Mouse (Mus musculus): Measurements from ENCODE around the gene Plekha1. TPM values are rescaled to one million over a fixed set of nuclear protein-coding genes. Genes with fewer than 3 reads are reported as not detected.

Plekha1 gene
- polyA plus RNA-seq, 1 experiment from 2014 or later = 69.9 TPM

- no peak for ATAC-seq (ENCODE audit: low read depth)
Observed at GRCm38 (mm10) chr7:130922981-130923731, 57.6 kb downstream of the Plekha1 start.

GRCm38 (mm10) chr7:130930401-130930800 lies 64.8 kb downstream of the Plekha1 start:
- H3K27me3 ChIP-seq (ENCODE audit: control insufficient read depth, insufficient read depth, low read length) = peaks cover 16% of the 10 kb centered on the region

More at GRCm38 (mm10) chr7:130922981-130923731, 57.6 kb downstream of the Plekha1 start:
- Histone ChIP-seq H3K27me3 (ENCODE audit: control insufficient read depth, insufficient read depth, low read length) (no peaks in the 10 kb centered on the region), H3K9ac (replicated peaks; ENCODE audit: low read depth, low read length) (no peak overlapping the region), H3K27ac (ENCODE audit: low read depth, low read length) (no peak overlapping the region), H3K4me3 (ENCODE audit: low read depth, low read length) (no peak overlapping the region), H3K36me3 (ENCODE audit: control insufficient read depth, insufficient read depth, low read length) (no peaks in the 10 kb centered on the region), H3K9me3 (ENCODE audit: control insufficient read depth, low read length) (no peaks in the 10 kb centered on the region), H3K4me1 (ENCODE audit: control insufficient read depth, insufficient read depth, low read length) (no peaks in the 10 kb centered on the region), H3K4me2 (ENCODE audit: low read depth, low read length) (no peak overlapping the region)
- WGBS = 55% methylated on average over 13 of the region's 13 CpGs

GRCm38 (mm10) chr7:130932921-130933320 lies 67.4 kb downstream of the Plekha1 start:
- H3K27me3 ChIP-seq (ENCODE audit: control insufficient read depth, insufficient read depth, low read length) = peaks cover 38% of the 10 kb centered on the region
- ATAC-seq (ENCODE audit: low read depth) = no peak

More at GRCm38 (mm10) chr7:130930401-130930800, 64.8 kb downstream of the Plekha1 start:
- no peak for ATAC-seq (ENCODE audit: low read depth)
- no peak overlapping the region for H3K27ac ChIP-seq (ENCODE audit: low read depth, low read length)
- H3K4me2 ChIP-seq (ENCODE audit: low read depth, low read length) = no peak overlapping the region
- 72% methylated on average over 3 of the region's 3 CpGs for WGBS
- no peak overlapping the region for H3K9ac ChIP-seq (replicated peaks; ENCODE audit: low read depth, low read length)
- no peak overlapping the region for H3K4me3 ChIP-seq (ENCODE audit: low read depth, low read length)
- H3K9me3 ChIP-seq (ENCODE audit: control insufficient read depth, low read length) = no peaks in the 10 kb centered on the region
- no peaks in the 10 kb centered on the region for H3K36me3 ChIP-seq (ENCODE audit: control insufficient read depth, insufficient read depth, low read length)
- no peaks in the 10 kb centered on the region; the same call in 1 of the 2 replicates for H3K4me1 ChIP-seq (ENCODE audit: control insufficient read depth, insufficient read depth, low read length)

GRCm38 (mm10) chr7:130934654-130935053 lies 69.1 kb downstream of the Plekha1 start:
- Histone ChIP-seq H3K9ac (replicated peaks; ENCODE audit: low read depth, low read length) (no peak overlapping the region), H3K4me2 (ENCODE audit: low read depth, low read length) (no peak overlapping the region), H3K27me3 (ENCODE audit: control insufficient read depth, insufficient read depth, low read length) (peaks cover 49% of the 10 kb centered on the region), H3K4me1 (ENCODE audit: control insufficient read depth, insufficient read depth, low read length) (peaks cover 15% of the 10 kb centered on the region), H3K27ac (ENCODE audit: low read depth, low read length) (no peak overlapping the region), H3K4me3 (ENCODE audit: low read depth, low read length) (no peak overlapping the region), H3K9me3 (ENCODE audit: control insufficient read depth, low read length) (no peaks in the 10 kb centered on the region), H3K36me3 (ENCODE audit: control insufficient read depth, insufficient read depth, low read length) (no peaks in the 10 kb centered on the region)
- no peak for ATAC-seq (ENCODE audit: low read depth)
- WGBS = 82% methylated on average over 4 of the region's 4 CpGs

More at GRCm38 (mm10) chr7:130932921-130933320, 67.4 kb downstream of the Plekha1 start:
- H3K9me3 ChIP-seq (ENCODE audit: control insufficient read depth, low read length) = no peaks in the 10 kb centered on the region
- no peak overlapping the region for H3K4me2 ChIP-seq (ENCODE audit: low read depth, low read length)
- no peak overlapping the region for H3K27ac ChIP-seq (ENCODE audit: low read depth, low read length)
- peaks cover 15% of the 10 kb centered on the region for H3K4me1 ChIP-seq (ENCODE audit: control insufficient read depth, insufficient read depth, low read length)
- H3K4me3 ChIP-seq (ENCODE audit: low read depth, low read length) = no peak overlapping the region
- 83% methylated on average over 9 of the region's 9 CpGs for WGBS
- H3K9ac ChIP-seq (replicated peaks; ENCODE audit: low read depth, low read length) = no peak overlapping the region
- no peaks in the 10 kb centered on the region for H3K36me3 ChIP-seq (ENCODE audit: control insufficient read depth, insufficient read depth, low read length)

- H3K27ac ChIP-seq (ENCODE audit: low read depth, low read length) = no peak overlapping the region
- H3K9me3 ChIP-seq (ENCODE audit: control insufficient read depth, low read length) = no peaks in the 10 kb centered on the region
- peak overlapping the region; percentile 42 for H3K4me3 ChIP-seq (ENCODE audit: low read depth, low read length)
- no peak overlapping the region for H3K9ac ChIP-seq (replicated peaks; ENCODE audit: low read depth, low read length)
- no peaks in the 10 kb centered on the region for H3K36me3 ChIP-seq (ENCODE audit: control insufficient read depth, insufficient read depth, low read length)
- peak overlapping the region; percentile 61 for H3K4me2 ChIP-seq (ENCODE audit: low read depth, low read length)
- ATAC-seq (ENCODE audit: low read depth) = no peak
- peaks cover 15% of the 10 kb centered on the region for H3K4me1 ChIP-seq (ENCODE audit: control insufficient read depth, insufficient read depth, low read length)
- H3K27me3 ChIP-seq (ENCODE audit: control insufficient read depth, insufficient read depth, low read length) = peaks cover 49% of the 10 kb centered on the region
- WGBS = 10% methylated on average over 16 of the region's 16 CpGs
Observed at GRCm38 (mm10) chr7:130935421-130935792, 69.9 kb downstream of the Plekha1 start.

- peak; percentile 65; the same call in 1 of the 2 replicates for ATAC-seq (ENCODE audit: low read depth)
Observed at GRCm38 (mm10) chr7:130935793-130936471, 70.4 kb downstream of the Plekha1 start, which contains the start of gene Htra1. Htra1 (plus strand) TSS chr7:130936111.

GRCm38 (mm10) chr7:130936472-130936951 lies 71.0 kb downstream of the Plekha1 start:
- Histone ChIP-seq H3K9me3 (ENCODE audit: control insufficient read depth, low read length) (no peaks in the 10 kb centered on the region), H3K4me3 (ENCODE audit: low read depth, low read length) (peak overlapping the region; percentile 42), H3K27ac (ENCODE audit: low read depth, low read length) (no peak overlapping the region), H3K4me2 (ENCODE audit: low read depth, low read length) (peak overlapping the region; percentile 61), H3K27me3 (ENCODE audit: control insufficient read depth, insufficient read depth, low read length) (peaks cover 49% of the 10 kb centered on the region), H3K36me3 (ENCODE audit: control insufficient read depth, insufficient read depth, low read length) (no peaks in the 10 kb centered on the region), H3K9ac (replicated peaks; ENCODE audit: low read depth, low read length) (peak overlapping the region; percentile 25; the same call in 1 of the 2 replicates), H3K4me1 (ENCODE audit: control insufficient read depth, insufficient read depth, low read length) (peaks cover 15% of the 10 kb centered on the region)
- 0 out of 2 replicates have a peak, but pooled peaks have one; percentile 28 for ATAC-seq (ENCODE audit: low read depth)
- WGBS = under 1% methylated on average over 49 of the region's 49 CpGs

More at GRCm38 (mm10) chr7:130935793-130936471, 70.4 kb downstream of the Plekha1 start, which contains the start of gene Htra1:
- no peaks in the 10 kb centered on the region for H3K9me3 ChIP-seq (ENCODE audit: control insufficient read depth, low read length)
- under 1% methylated on average over 70 of the region's 70 CpGs for WGBS
- no peak within 1 kb of the TSS for H3K27ac ChIP-seq (ENCODE audit: low read depth, low read length)
- H3K4me1 ChIP-seq (ENCODE audit: control insufficient read depth, insufficient read depth, low read length) = peaks cover 15% of the 10 kb centered on the region
- H3K4me3 ChIP-seq (ENCODE audit: low read depth, low read length) = peak within 1 kb of the TSS; percentile 42
- H3K36me3 ChIP-seq (ENCODE audit: control insufficient read depth, insufficient read depth, low read length) = no peaks in the 10 kb centered on the region
- peak within 1 kb of the TSS; percentile 61 for H3K4me2 ChIP-seq (ENCODE audit: low read depth, low read length)
- H3K27me3 ChIP-seq (ENCODE audit: control insufficient read depth, insufficient read depth, low read length) = peaks cover 49% of the 10 kb centered on the region
- peak within 1 kb of the TSS; percentile 25; the same call in 1 of the 2 replicates for H3K9ac ChIP-seq (replicated peaks; ENCODE audit: low read depth, low read length)

- Histone ChIP-seq H3K27ac (ENCODE audit: low read depth, low read length) (no peak overlapping the region), H3K9ac (replicated peaks; ENCODE audit: low read depth, low read length) (no peak overlapping the region), H3K4me3 (ENCODE audit: low read depth, low read length) (no peak overlapping the region), H3K4me1 (ENCODE audit: control insufficient read depth, insufficient read depth, low read length) (peaks cover 15% of the 10 kb centered on the region), H3K4me2 (ENCODE audit: low read depth, low read length) (no peak overlapping the region), H3K9me3 (ENCODE audit: control insufficient read depth, low read length) (no peaks in the 10 kb centered on the region), H3K27me3 (ENCODE audit: control insufficient read depth, insufficient read depth, low read length) (peaks cover 49% of the 10 kb centered on the region), H3K36me3 (ENCODE audit: control insufficient read depth, insufficient read depth, low read length) (no peaks in the 10 kb centered on the region)
- WGBS = 30% methylated on average over 12 of the region's 12 CpGs
- ATAC-seq (ENCODE audit: low read depth) = no peak
Observed at GRCm38 (mm10) chr7:130937266-130937841, 71.8 kb downstream of the Plekha1 start.

All from neural tube, embryonic 14.5 days (tissue).